Mouse (Mus musculus): ENCODE results near the gene Gstm3.

- TF ChIP-seq CTCF (conservative IDR thresholded peaks at IDR 0.05; ENCODE audit: insufficient read depth, insufficient read length, low read depth, low read length) = no peak
- TF ChIP-seq POLR2A (IDR thresholded peaks at IDR 0.05; ENCODE audit: low read depth, low read length) = no peak
Measured at GRCm38 (mm10) chr3:107998591-107998990, 29.5 kb upstream of the Gstm3 start.
